Mouse (Mus musculus) MEL (cell line): ENCODE data around the gene Plxdc1. TPM values are rescaled to one million over a fixed set of nuclear protein-coding genes. Genes with fewer than 3 reads are reported as not detected.

Experiments
- DNase-seq: peaks from one replicate; pipeline ENCODE4 v3.0.0; 2011; ENCODE audit warnings: low read depth, low spot score
- H3K27ac ChIP-seq: 2 replicates; pipeline ENCODE4 v1.5.1; 2012; ENCODE audit warnings: low read depth, mild to moderate bottlenecking, control low read depth, low read length, moderate library complexity; ENCODE audit not compliant: control insufficient read depth
- H3K27me3 ChIP-seq, 2 experiments: fragments of 150-350 bp in 1 of 2; sonication (generic) in 1 of 2; 2 replicates each; pipeline ENCODE4 v1.6.1; 2012; ENCODE audit warnings: low read length in 2 of 2, mild to moderate bottlenecking in 2 of 2, improper control_type of control experiment in 1 of 2, moderate library complexity in 1 of 2; ENCODE audit not compliant: insufficient read depth in 2 of 2, control insufficient read depth in 1 of 2
- H3K36me3 ChIP-seq, 2 experiments: 2 replicates each; pipeline ENCODE4 v1.6.1; 2012 to 2014; ENCODE audit warnings: low read length in 2 of 2, improper control_type of control experiment in 1 of 2, inconsistent platforms in 1 of 2, mild to moderate bottlenecking in 1 of 2; ENCODE audit not compliant: insufficient read depth in 2 of 2, control insufficient read depth in 1 of 2
- H3K4me1 ChIP-seq, 2 experiments: fragments of 150-350 bp in 1 of 2; sonication (generic) in 1 of 2; 2 replicates each; pipeline ENCODE4 v1.6.1; 2012; ENCODE audit warnings: low read length in 2 of 2, improper control_type of control experiment in 1 of 2, mild to moderate bottlenecking in 1 of 2; ENCODE audit not compliant: insufficient read depth in 2 of 2, control insufficient read depth in 1 of 2
- H3K4me3 ChIP-seq, 2 experiments: fragments of 150-350 bp in 1 of 2; sonication (generic) in 1 of 2; 2 replicates each; pipeline ENCODE4 v1.5.1; 2012; ENCODE audit warnings: low read depth in 2 of 2, low read length in 2 of 2, mild to moderate bottlenecking in 2 of 2, moderate library complexity in 2 of 2, control low read depth in 1 of 2, improper control_type of control experiment in 1 of 2; ENCODE audit not compliant: control insufficient read depth in 1 of 2, insufficient read depth in 1 of 2
- H3K79me2 ChIP-seq: 2 replicates; pipeline ENCODE4 v1.6.1; 2012; ENCODE audit warnings: mild to moderate bottlenecking, low read length, moderate library complexity; ENCODE audit not compliant: control insufficient read depth, poor library complexity, insufficient read depth
- H3K9ac ChIP-seq: 2 replicates; pipeline ENCODE4 v1.6.1; 2012; ENCODE audit warnings: low read depth, mild to moderate bottlenecking, control low read depth, low read length, moderate library complexity; ENCODE audit not compliant: control insufficient read depth, poor library complexity, severe bottlenecking
- H3K9me3 ChIP-seq: fragments of 150-350 bp; sonication (generic); replicated peaks from 2 replicates; pipeline ENCODE4 v1.6.1; 2012; ENCODE audit warnings: mild to moderate bottlenecking, low read length, improper control_type of control experiment, moderate library complexity; ENCODE audit not compliant: insufficient read depth
- CHD1 ChIP-seq: IDR thresholded peaks from 2 replicates; pipeline ENCODE4 v1.6.1; 2012; ENCODE audit warnings: low read depth, mild to moderate bottlenecking, inconsistent platforms, low read length, improper control_type of control experiment
- CHD2 ChIP-seq: IDR thresholded peaks from 2 replicates; pipeline ENCODE4 v1.6.1; 2011; ENCODE audit warnings: low read length, improper control_type of control experiment
- CTCF ChIP-seq, 3 experiments: IDR thresholded peaks in 2 of 3; conservative IDR thresholded peaks in 1 of 3; 2 replicates each; pipeline ENCODE4 v1.5.1; 2011 to 2012; ENCODE audit warnings: low read length in 3 of 3, low read depth in 2 of 3, mild to moderate bottlenecking in 2 of 3, improper control_type of control experiment in 1 of 3, inconsistent platforms in 1 of 3, mixed read lengths in 1 of 3, moderate library complexity in 1 of 3; ENCODE audit not compliant: control insufficient read depth in 1 of 3, insufficient read depth in 1 of 3, poor library complexity in 1 of 3, severe bottlenecking in 1 of 3
- E2F4 ChIP-seq: IDR thresholded peaks from 2 replicates; pipeline ENCODE4 v1.6.1; 2011; ENCODE audit warnings: low read depth, low read length, improper control_type of control experiment, borderline replicate concordance
- ETS1 ChIP-seq: IDR thresholded peaks from 2 replicates; pipeline ENCODE4 v1.6.1; 2012; ENCODE audit warnings: low read depth, mild to moderate bottlenecking, inconsistent platforms, low read length, improper control_type of control experiment, moderate library complexity
- MAX ChIP-seq: IDR thresholded peaks from 2 replicates; pipeline ENCODE4 v1.6.1; 2011; ENCODE audit warnings: low read length, improper control_type of control experiment
- MAZ ChIP-seq: IDR thresholded peaks from 2 replicates; pipeline ENCODE4 v1.6.1; 2012; ENCODE audit warnings: low read depth, mild to moderate bottlenecking, inconsistent platforms, low read length, improper control_type of control experiment
- MYC ChIP-seq: IDR thresholded peaks from 2 replicates; pipeline ENCODE4 v1.6.1; 2011; ENCODE audit warnings: low read depth, mild to moderate bottlenecking, low read length, improper control_type of control experiment, moderate library complexity
- NELFE ChIP-seq: IDR thresholded peaks from 2 replicates; pipeline ENCODE4 v1.6.1; 2011; ENCODE audit warnings: low read depth, low read length, improper control_type of control experiment
- NRF1 ChIP-seq: IDR thresholded peaks from 2 replicates; pipeline ENCODE4 v1.6.1; 2014; ENCODE audit warnings: low read depth, mild to moderate bottlenecking, inconsistent platforms, low read length, improper control_type of control experiment, moderate library complexity; ENCODE audit not compliant: poor library complexity, insufficient read depth, severe bottlenecking
- POLR2A ChIP-seq, 2 experiments: IDR thresholded peaks; 2 replicates each; pipeline ENCODE4 v1.6.1; 2011 to 2012; ENCODE audit warnings: low read length in 2 of 2, mild to moderate bottlenecking in 2 of 2, control low read depth in 1 of 2, improper control_type of control experiment in 1 of 2, low read depth in 1 of 2, moderate library complexity in 1 of 2; ENCODE audit not compliant: control insufficient read depth in 1 of 2, insufficient read depth in 1 of 2, poor library complexity in 1 of 2
- POLR2AphosphoS2 ChIP-seq: IDR thresholded peaks from 2 replicates; pipeline ENCODE4 v1.6.1; 2011; ENCODE audit warnings: low read length, improper control_type of control experiment
- RAD21 ChIP-seq: IDR thresholded peaks from 2 replicates; pipeline ENCODE4 v1.6.1; 2011; ENCODE audit warnings: mild to moderate bottlenecking, low read depth, low read length, improper control_type of control experiment
- SIN3A ChIP-seq: IDR thresholded peaks from 2 replicates; pipeline ENCODE4 v1.6.1; 2012; ENCODE audit warnings: low read length, improper control_type of control experiment, inconsistent platforms
- TBP ChIP-seq: IDR thresholded peaks from 2 replicates; pipeline ENCODE4 v1.8.0; 2011; ENCODE audit warnings: low read depth, low read length, improper control_type of control experiment
- TCF12 ChIP-seq: IDR thresholded peaks from 2 replicates; pipeline ENCODE4 v1.6.1; 2014; ENCODE audit warnings: low read depth, mild to moderate bottlenecking, inconsistent platforms, low read length, improper control_type of control experiment, moderate library complexity
- UBTF ChIP-seq: IDR thresholded peaks from 2 replicates; pipeline ENCODE4 v1.6.1; 2012; ENCODE audit warnings: low read depth, mild to moderate bottlenecking, inconsistent platforms, low read length, improper control_type of control experiment, moderate library complexity, borderline replicate concordance; ENCODE audit not compliant: insufficient read depth
- USF1 ChIP-seq: IDR thresholded peaks from 2 replicates; pipeline ENCODE4 v1.6.1; 2014; ENCODE audit warnings: low read depth, mild to moderate bottlenecking, inconsistent platforms, low read length, improper control_type of control experiment, moderate library complexity
- ZC3H11A ChIP-seq: IDR thresholded peaks from 2 replicates; pipeline ENCODE4 v1.6.1; 2012; ENCODE audit warnings: low read depth, mild to moderate bottlenecking, inconsistent platforms, low read length, improper control_type of control experiment
- ZNF384 ChIP-seq: IDR thresholded peaks from 2 replicates; pipeline ENCODE4 v1.6.1; 2012; ENCODE audit warnings: low read depth, mild to moderate bottlenecking, inconsistent platforms, low read length, improper control_type of control experiment
- polyA plus RNA-seq, 2 experiments: library from polyadenylated mRNA; stranded (reverse) in 1 of 2; unstranded in 1 of 2; fragments of >175 nt in 1 of 2; fragments of >200 nt in 1 of 2; gene quantifications; 2 replicates each; pipeline versions ENCODE4 v1.2.1 to v1.2.4; 2012; ENCODE audit warnings: low replicate concordance in 2 of 2, low read depth in 1 of 2; ENCODE audit not compliant: insufficient read length in 2 of 2, insufficient read depth in 1 of 2, missing spikeins in 1 of 2
- total RNA-seq: library from RNA; depleted of rRNA; stranded (reverse); fragments of 300-350 nt; gene quantifications from 2 replicates; pipeline ENCODE4 v1.2.3, GENCODE M21; 2012

The Plxdc1 gene
- total and polyA plus RNA-seq, 3 experiments = 13.1 to 24.5 TPM; not detected in 1

- H3K36me3 ChIP-seq = peaks cover 0 to 8% of the 10 kb centered on the region in 2 experiments; a peak in 2 of 4 replicates
- H3K27me3 ChIP-seq = no peaks in the 10 kb centered on the region
- no peak for TF ChIP-seq CHD2
- no peak for TF ChIP-seq CTCF (IDR thresholded peaks at IDR 0.05 in 2 of 3, conservative IDR thresholded peaks at IDR 0.05 in 1 of 3; ENCODE audit: control insufficient read depth in 1 of 3, insufficient read depth in 1 of 3, low read depth in 2 of 3, low read length in 3 of 3, poor library complexity in 1 of 3, severe bottlenecking in 1 of 3)
- TF ChIP-seq NRF1 = no peak
- TF ChIP-seq USF1 = no peak
- TF ChIP-seq NELFE = no peak
- TF ChIP-seq ETS1 = no peak
- peak; percentile 83 for TF ChIP-seq ZNF384
- H3K27ac ChIP-seq = no peak overlapping the region
- H3K79me2 ChIP-seq = peaks cover 1% of the 10 kb centered on the region; the same call in 1 of the 2 replicates
- H3K9me3 ChIP-seq = no peaks in the 10 kb centered on the region
- H3K4me3 ChIP-seq = peak overlapping the region; percentile 75 to 79; a peak in 2 of 4 replicates
- H3K9ac ChIP-seq = peak overlapping the region; percentile 58
- peak; percentile 52 for DNase-seq
- H3K4me1 ChIP-seq = peaks cover 0 to 11% of the 10 kb centered on the region in 2 experiments; a peak in 2 of 4 replicates
Measured at GRCm38 (mm10) chr11:97885296-97885915, 100.8 kb downstream of the Plxdc1 start.

- Histone ChIP-seq H3K27ac (peak overlapping the region; percentile 56), H3K36me3 (peaks cover 0 to 8% of the 10 kb centered on the region in 2 experiments; a peak in 2 of 4 replicates), H3K4me1 (peaks cover 0 to 11% of the 10 kb centered on the region in 2 experiments; a peak in 2 of 4 replicates), H3K9me3 (no peaks in the 10 kb centered on the region), H3K79me2 (peaks cover 1% of the 10 kb centered on the region; the same call in 1 of the 2 replicates), H3K9ac (peak overlapping the region; percentile 58), H3K27me3 (no peaks in the 10 kb centered on the region), H3K4me3 (peak overlapping the region; percentile 75 to 79)
- no peak for TF ChIP-seq RAD21
- TF ChIP-seq CHD1 = 0 out of 2 replicates have a peak, but pooled peaks have one; percentile 49
- peak; percentile 93 for TF ChIP-seq TBP
- TF ChIP-seq SIN3A = peak; percentile 79
- TF ChIP-seq UBTF = no peak
- 0 out of 2 replicates have a peak, but pooled peaks have one; percentile 89 for TF ChIP-seq POLR2AphosphoS2
- no peak for TF ChIP-seq MAX
- peak; percentile 11; the same call in 1 of the 2 replicates for TF ChIP-seq ZC3H11A
- 0 out of 2 replicates have a peak, but pooled peaks have one; percentile 4 for TF ChIP-seq ZNF384
- peak; percentile 79 for TF ChIP-seq MYC
- 0 out of 2 replicates have a peak, but pooled peaks have one; percentile 37 for TF ChIP-seq MAZ
- TF ChIP-seq ETS1 = no peak
- TF ChIP-seq CTCF (IDR thresholded peaks at IDR 0.05 in 2 of 3, conservative IDR thresholded peaks at IDR 0.05 in 1 of 3; ENCODE audit: control insufficient read depth in 1 of 3, insufficient read depth in 1 of 3, low read depth in 2 of 3, low read length in 3 of 3, poor library complexity in 1 of 3, severe bottlenecking in 1 of 3) = peak in 1 of 3 experiments; percentile 9; a peak in 1 of 6 replicates
- peak; percentile 96 for TF ChIP-seq NELFE
- peak in 1 of 2 experiments; percentile 18; a peak in 2 of 4 replicates for TF ChIP-seq POLR2A (IDR thresholded peaks at IDR 0.05; ENCODE audit: control insufficient read depth in 1 of 2, insufficient read depth in 1 of 2, low read depth in 1 of 2, low read length in 2 of 2, poor library complexity in 1 of 2)
- peak; percentile 60; the same call in 1 of the 2 replicates for TF ChIP-seq TCF12
- TF ChIP-seq E2F4 = no peak
- no peak for DNase-seq
Measured at GRCm38 (mm10) chr11:97884601-97885185, 101.6 kb downstream of the Plxdc1 start.
